Mouse (Mus musculus) heart, adult 2 months (tissue): ENCODE data around the gene Dhps.

Experiments
- CTCF ChIP-seq: fragments of 200-600 bp; IDR thresholded peaks from 2 replicates; pipeline ENCODE4 v1.8.1; 2022; ENCODE audit warnings: antibody characterized with exemption, mild to moderate bottlenecking, moderate library complexity
- EP300 ChIP-seq: fragments of 200-500 bp; IDR thresholded peaks from 2 replicates; pipeline ENCODE4 v1.6.1; 2011; ENCODE audit warnings: low read depth, low read length, control low read depth; ENCODE audit not compliant: insufficient read depth

DNA sequence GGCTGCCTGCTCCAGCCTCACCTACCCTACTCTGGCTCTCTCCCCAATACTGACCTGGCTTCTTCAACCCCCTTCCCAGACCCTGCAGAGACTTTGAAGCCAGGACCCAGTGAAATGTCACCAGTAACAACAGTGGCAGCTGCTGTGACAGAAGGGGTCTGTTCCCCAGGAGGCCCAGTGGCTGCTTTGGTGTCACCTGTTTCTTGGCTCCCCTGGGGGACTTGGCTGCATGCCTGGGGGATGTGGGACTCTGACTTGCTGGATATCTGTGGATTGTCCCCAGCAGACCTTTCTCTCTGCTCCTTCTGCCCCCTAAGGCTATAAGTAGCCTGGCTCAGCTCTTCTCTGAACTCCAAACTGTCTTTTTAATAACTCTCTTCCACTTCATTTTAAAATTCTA is 3.6 kb upstream of the Dhps start, which contains the start of gene Gm5741:
- TF ChIP-seq EP300 (no peak), CTCF (no peak)
